Mouse (Mus musculus) liver, adult (tissue): ENCODE results near the gene 2700097O09Rik.
"Not testable (repeated sequence)": the region's sequence is repeated elsewhere in the genome, so short reads cannot be mapped to it uniquely, and the experiment has no call there.

Experiments
- GATA4 ChIP-seq: IDR thresholded peaks from 2 replicates; pipeline ENCODE4 v1.6.1; 2014; ENCODE audit warnings: mild to moderate bottlenecking, low read length; ENCODE audit not compliant: insufficient replicate concordance

2700097O09Rik gene

DNA sequence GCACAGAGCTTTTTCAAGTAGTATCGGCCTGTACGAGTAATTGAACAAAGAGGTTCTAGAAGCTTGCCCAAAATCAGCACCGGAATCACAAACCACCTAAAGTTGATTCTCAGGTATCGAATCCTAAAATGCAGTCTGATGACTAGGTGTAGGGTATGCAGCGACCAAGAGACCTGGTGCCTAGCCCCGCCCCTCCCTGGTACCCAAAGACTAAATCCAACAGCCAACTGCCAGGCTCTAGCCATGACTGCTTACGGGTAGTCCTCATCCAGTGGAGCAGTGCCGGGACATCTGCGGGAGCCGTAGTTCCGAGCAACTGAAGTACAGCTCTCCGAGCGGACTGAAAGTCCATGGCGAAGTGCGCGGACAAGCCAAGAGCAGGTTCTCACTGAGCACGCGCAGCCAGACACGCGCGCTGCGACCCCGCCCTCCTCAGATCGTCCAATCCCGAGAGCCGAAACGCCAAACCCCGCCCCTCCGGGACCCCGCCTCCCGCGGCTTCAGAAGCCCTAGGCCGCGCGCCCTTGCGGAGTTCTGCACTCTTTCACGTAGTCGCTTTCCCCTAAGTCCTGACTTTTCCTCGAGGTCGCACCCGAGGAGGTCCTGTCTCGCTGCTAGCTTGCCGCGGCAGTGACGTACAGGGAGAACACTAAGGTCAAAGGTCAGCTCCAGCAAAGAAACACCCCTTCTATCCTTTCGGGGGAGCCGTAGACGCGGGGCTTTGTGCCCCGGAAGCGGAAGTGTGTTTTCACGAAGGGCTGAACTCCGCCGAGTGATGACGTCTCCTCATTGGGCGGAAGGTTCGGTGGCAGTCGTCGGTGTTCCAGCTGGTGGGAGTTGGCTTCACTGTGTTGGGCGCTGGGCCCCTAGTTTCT, at the start of gene 2700097O09Rik, which contains the start of gene Srp54a:
2700097O09Rik (minus strand) TSS at position 385 of the 875 bp plus-strand sequence.
Srp54a (plus strand) TSS at position 537 of the 875 bp plus-strand sequence.
- TF ChIP-seq GATA4: not testable (repeated sequence)

DNA sequence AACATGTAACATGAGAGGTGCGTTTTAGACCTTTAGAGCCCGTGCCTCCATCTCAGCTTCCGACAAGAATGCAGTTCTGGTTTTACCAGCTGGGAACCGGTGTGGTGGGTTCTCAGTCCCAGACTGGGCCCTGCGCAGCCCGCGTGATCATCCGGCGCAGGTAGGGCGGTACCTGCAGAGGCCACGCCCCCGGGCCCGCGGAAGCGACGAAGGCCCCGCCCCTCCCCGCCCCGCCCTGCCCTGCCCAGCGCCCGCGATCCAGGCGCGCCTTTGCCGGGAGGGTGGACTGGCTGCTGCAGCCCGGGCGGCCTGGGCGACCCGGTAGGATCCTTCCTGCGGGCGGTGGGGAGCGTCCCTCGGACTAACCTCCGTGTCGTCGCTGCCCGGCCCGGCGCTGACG, 44.3 kb upstream of the 2700097O09Rik start, which contains the start of gene Fam177a:
Fam177a (plus strand) TSS at position 228 of the 400 bp plus-strand sequence.
- TF ChIP-seq GATA4: not testable (repeated sequence)

DNA sequence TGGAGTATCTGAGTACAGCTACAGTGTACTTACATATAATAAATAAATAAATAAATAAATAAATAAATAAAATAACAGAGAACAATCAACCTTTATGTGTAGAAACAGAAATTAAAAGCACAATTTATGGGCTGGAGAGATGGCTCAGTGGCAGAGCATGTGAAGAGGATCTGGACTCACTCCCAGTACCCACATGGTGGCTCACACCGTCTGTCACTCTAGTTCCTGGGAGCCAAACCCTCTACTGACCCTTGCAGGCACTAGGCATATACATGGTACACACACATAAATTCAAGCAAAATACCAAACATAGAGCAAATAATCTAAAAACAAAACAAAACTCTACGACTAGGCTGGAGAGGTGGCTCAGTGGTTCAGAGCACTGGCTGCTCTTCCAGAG, 4.6 kb downstream of the 2700097O09Rik start:
- no peak for TF ChIP-seq GATA4

DNA sequence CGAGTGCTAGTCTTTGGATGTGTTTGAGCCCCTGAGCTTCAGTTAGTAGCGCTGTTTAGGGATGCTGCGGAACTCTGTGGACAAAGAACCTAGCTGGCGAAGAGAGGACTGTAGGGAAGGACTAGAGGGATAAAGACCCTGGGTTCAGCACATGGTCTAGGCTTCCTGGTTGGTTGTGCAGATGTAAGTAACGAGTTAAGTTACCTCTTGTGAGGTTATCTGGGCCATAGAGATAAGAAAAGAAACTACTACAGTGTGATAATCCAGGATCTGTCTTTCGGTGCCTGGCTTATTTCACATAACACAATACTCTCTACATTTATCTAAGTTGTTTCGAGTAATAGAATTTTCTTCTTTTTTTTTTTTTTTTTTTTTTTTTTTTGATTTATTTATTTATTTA, 6.2 kb downstream of the 2700097O09Rik start:
- TF ChIP-seq GATA4: no peak

DNA sequence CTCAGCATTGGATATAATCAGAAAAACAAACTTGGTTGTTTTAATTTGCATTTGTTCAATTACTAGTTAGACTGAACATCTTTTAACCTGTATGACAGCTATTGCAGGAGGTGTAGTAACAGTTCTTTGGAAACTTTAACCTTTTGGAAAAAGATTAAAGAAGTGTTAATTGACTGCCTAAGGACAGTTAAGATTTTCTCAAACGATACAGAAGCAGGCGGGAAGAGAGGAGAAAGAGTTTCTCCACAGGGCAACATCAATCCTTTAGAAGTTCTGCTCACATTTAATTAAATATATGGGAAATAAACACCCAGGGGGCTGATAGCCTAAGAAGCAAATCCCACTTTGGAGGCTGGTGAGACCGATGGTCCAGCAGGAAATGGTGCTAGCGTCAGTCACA, 7.4 kb downstream of the 2700097O09Rik start:
- TF ChIP-seq GATA4: no peak

DNA sequence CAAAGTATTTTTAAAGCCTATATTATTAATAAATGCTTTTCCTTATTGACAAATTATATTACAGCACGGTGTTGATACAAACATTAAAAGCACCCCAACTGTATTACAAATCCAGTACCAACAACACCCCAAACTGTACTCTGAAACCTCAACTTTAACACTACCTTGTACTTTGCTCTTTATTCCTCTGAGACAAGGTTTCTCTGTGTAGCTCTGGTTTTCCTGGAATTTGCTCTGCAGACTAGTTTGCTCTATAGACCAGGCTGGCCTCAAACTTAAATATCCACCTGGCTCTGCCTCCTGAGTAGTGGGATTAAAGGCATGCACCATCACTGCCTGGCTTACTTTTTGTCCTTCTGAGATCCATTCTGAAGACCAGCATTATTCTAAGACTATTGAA, 17.8 kb downstream of the 2700097O09Rik start:
- TF ChIP-seq GATA4: no peak

DNA sequence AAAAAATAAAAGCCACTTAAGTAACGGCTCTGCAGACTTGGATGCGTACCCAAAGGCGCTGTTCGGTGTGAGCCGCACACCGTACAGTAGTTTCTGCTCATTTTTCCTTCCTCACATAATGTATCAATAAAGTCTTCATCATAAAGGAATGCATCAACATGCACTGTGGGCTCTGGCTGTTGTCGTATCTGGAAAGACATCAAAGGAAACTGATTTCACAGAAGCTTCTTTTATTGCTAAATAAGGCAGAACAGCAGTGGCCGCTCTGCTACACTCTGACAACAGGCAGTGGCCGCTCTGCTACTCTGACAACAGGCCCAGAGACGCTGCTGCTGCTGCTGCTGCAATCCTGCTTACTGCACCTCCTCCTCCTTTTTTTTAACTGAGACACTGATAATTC, 18.9 kb downstream of the 2700097O09Rik start:
- no peak for TF ChIP-seq GATA4

DNA sequence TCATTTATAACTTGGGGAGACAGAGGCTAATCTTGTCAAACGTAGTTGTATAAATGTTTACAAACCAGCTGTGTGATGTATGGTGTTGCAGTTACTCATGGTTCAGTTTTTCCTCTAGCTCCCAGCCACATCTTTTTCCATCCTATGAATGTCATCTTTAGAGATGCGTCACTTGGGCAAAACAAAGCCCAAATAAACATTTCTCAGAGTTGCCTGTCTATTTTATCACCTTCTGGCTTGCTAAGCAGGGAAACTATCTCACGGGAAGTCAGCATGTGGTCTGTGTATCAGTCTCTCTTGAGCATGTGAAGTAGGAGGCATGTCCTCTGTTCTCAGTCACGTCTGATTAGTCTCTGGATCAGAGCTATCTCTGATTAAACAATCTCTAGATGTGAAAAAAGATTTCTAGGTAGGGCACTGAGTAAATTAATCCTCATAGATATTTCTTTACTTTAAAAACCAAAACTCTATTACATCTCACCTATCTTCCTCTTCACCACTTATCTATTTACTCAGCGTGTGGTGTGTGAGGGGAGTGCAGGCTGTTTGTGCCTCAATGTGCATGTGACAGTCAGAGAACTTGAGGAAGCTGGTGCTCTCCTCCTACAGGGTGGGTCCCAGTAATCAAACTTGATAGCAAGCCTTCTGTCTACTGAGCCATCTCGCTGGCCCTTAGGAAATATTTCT, 19.6 kb downstream of the 2700097O09Rik start:
- no peak for TF ChIP-seq GATA4

DNA sequence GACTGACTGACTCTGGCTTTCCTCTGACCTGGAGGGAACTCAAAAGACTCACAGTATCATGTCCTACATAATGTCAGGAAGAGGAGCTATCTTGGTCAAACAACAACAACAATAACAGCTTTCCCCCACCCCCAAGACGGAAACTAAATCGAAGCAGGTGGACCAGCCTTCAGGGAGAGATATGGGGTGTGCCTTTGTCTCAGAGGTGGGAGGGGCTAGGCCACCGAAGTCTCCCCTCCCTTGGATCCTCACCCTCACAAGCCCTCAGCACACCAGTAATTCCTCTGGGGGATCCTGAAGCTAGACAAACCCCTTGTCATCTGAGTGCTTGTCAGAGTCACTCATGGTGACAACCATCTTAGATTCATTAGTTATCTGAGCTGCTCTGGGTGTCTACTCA, 20.1 kb downstream of the 2700097O09Rik start:
- no peak for TF ChIP-seq GATA4

DNA sequence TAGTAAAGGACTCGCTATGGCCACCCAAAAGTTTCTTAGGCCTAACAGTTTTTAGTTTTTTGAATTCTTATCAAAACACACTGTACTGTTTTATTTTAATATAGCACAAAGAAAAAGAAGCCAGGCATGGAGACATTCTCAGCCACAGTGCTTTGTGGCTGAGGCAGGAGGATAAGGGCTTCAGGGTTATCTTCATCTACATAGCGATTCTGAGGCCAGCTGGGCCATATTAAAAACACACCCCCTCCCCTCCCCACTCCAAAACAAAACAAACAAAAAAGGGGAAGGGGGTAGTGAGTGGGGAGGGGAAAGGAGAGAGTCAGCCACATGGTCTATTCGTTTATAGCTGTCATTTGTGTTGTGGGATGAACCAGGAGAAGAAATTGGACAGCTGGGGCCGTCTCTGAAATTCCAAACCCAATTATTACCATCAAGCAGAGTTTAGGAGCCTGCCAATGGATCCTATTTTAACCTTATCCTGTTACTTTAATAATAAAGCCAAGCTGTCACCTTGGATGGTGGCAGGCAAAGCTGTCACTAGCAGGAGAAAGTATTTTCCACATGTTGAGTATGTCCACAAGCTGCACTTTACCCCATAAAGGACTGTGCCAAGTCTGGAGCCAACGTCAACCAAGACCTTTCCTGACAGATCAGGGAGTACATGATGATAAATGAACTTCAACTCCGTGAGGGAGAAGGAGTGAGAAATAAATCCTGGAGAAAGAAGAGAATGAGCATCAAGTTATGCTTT, 20.9 kb downstream of the 2700097O09Rik start:
- TF ChIP-seq GATA4: no peak

DNA sequence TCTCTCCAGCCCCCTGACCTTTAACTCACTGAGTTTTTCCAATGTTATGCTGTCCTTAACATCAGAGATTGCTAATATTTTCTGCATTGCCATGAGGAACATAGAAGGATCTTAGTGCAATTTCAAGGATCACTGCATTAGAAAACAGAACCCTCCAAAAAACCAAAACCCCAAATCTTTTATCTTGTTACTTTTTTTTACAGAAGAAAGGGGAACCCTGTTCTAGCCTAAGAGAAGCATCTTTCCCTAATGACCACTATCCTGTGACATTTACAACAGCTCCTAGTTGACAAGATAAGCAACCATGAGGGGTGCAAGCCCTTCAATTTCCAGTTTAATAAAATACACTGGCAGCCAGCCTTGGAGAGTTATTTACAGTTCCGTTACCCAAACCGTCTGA, 23.2 kb downstream of the 2700097O09Rik start:
- TF ChIP-seq GATA4: no peak

DNA sequence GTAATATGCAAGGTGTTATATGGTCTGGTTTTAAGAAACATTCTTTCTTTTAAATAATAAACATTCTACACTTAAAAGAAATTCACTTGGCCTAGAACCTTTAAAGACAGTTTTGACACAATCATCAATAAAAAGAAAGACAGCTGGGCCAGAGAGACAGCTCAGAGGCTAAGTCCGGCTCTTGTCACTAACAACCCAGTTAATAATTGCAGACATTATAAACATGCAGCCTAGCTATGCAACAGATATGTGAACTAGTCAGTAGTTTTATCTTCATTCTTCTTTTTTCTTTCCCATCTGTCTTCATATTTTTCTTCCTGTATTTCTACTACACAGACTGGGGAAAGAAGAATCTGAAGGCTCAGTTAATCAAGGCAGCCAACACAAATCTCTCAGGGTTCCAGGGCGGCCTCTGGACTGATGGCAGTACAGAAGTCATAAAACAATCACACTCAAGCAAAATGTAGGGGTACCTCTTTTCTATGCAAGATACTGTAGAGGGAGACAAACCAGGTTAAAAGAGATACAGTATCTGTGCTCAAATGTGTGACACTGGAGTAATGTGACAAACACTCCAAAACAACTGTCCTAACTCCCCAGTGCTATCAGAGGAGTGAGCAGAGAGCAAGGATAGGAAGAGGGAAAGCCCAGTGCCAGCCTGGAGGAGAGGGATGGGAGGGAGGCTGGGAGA, 25.2 kb downstream of the 2700097O09Rik start:
- TF ChIP-seq GATA4: no peak

DNA sequence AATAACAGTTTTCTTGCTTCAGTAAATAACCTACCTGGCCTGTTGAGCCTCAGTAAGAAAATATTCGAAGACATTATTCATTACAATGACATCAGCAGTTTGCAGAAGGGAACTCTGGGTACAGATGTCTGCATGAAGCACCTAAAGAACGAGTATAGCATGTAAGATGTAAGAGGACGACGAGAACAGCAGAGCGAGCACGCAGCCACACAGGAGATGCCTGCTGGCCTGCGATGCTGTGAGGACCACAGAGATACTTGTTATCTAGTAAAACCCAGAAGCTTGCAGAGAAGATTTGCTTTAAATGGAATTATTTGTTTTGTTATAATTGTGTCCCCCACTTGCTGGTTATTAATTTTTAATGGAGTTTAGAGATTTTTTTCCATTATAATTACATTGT, 26.6 kb downstream of the 2700097O09Rik start:
- no peak for TF ChIP-seq GATA4

DNA sequence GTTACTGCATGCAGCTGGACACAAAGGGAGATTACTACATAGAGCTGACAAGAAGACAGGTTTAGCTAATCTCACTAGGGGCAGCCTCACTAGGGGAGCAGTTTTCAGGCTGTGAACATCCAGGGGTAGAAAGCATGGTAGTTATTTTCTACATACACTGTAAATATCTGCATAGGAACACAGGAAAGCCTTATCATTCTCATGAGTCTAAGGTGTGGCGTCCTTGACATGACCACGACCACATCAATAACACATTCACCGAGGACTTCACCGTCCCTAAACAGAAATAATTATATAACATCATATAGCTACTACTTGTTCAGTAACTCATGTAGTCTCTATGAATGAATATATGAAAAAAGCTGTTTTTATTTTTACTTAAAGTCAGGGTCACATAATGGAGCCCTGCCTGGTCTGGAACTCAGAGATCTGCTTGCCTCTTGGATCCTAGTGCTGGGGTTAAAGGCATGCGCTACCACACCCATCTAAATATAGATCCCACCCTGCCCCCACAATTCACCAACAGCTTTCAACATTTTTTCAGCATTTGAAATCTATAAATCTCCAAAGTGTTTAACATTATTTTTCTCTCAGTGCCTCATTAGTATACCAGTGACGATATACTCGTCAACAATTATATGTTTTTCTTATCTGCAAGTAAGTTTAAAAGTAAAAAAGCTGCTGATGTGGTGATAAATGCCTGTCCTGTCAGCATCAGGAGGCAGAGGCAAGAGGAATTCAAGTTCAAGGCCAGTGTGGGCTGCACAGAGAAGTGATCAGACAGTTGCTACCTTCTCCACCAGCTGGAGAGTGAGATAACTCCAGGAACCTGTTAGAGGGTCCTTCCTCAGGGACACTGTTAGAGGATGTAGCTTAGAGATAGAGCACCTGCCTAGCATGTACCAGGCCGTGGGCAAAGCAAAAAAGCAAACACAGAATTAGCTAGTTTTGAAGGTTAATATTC, 28.4 kb downstream of the 2700097O09Rik start:
- TF ChIP-seq GATA4: no peak
